Mouse (Mus musculus): ENCODE measurements around the gene Tmem267. TPM values are rescaled to one million over a fixed set of nuclear protein-coding genes. Genes with fewer than 3 reads are reported as not detected.

Tmem267 gene
- total and polyA plus RNA-seq, 3 experiments, result 9.2 to 31.3 (median 26.0) TPM

- peaks cover 0 to 13% of the 10 kb centered on the region in 2 experiments; a peak in 3 of 4 replicates for H3K4me1 ChIP-seq (ENCODE audit: control insufficient read depth in 1 of 2, insufficient read depth in 2 of 2)
- dilution Hi-C loops (cut with MboI; ENCODE audit: extremely low pct_ligation_motif_present, extremely low pct_unique_long_range_greater_than_20kb, low sequenced_read_pairs), result no loop called here
- TF ChIP-seq USF2 (conservative IDR thresholded peaks at IDR 0.05; ENCODE audit: low read depth, low read length), result no peak
- no peak for TF ChIP-seq JUN (IDR thresholded peaks at IDR 0.05; ENCODE audit: insufficient read depth, low read depth, low read length)
- no peak for TF ChIP-seq BHLHE40 (IDR thresholded peaks at IDR 0.05; ENCODE audit: low read depth, low read length)
- no peak for TF ChIP-seq CHD1 (IDR thresholded peaks at IDR 0.05; ENCODE audit: low read depth, low read length)
- TF ChIP-seq USF1 (IDR thresholded peaks at IDR 0.05; ENCODE audit: low read depth, low read length), result no peak
- no peak overlapping the region for H3K4me2 ChIP-seq (ENCODE audit: insufficient read depth, low read depth, poor library complexity, severe bottlenecking)
- H3K9ac ChIP-seq (ENCODE audit: insufficient read depth, low read depth), result no peak overlapping the region
- H3K27ac ChIP-seq (ENCODE audit: insufficient read depth, low read depth), result no peak overlapping the region
- no peaks in the 10 kb centered on the region for H3K9me3 ChIP-seq (replicated peaks; ENCODE audit: low read length)
- in situ Hi-C loops (cut with MboI; ENCODE audit: low pct_ligation_motif_present, low pct_unique_long_range_greater_than_20kb, low sequenced_read_pairs), result no loop called here
- peaks cover 33 to 72% of the 10 kb centered on the region in 2 experiments for H3K36me3 ChIP-seq (replicated peaks in 1 of 2; ENCODE audit: control insufficient read depth in 1 of 2, insufficient read depth in 1 of 2, low read length in 1 of 2)
- H3K27me3 ChIP-seq (replicated peaks), result no peaks in the 10 kb centered on the region
- H3K79me2 ChIP-seq (replicated peaks; ENCODE audit: control insufficient read depth, extremely low read depth, insufficient read depth, poor library complexity, severe bottlenecking), result peaks cover 2% of the 10 kb centered on the region; the same call in 1 of the 2 replicates
- H3K4me3 ChIP-seq (replicated peaks in 1 of 3; ENCODE audit: low read depth in 2 of 3, low read length in 2 of 3, poor library complexity in 1 of 3), result no peak overlapping the region
- no peak for DNase-seq (ENCODE audit: extremely low read depth)
These were observed 45.6 kb upstream of the Tmem267 start for GRCm38 (mm10) chr13:119442244-119442643.

- H3K27ac ChIP-seq (ENCODE audit: insufficient read depth, low read depth), result no peak overlapping the region
- peaks cover 3% of the 10 kb centered on the region; the same call in 1 of the 2 replicates for H3K79me2 ChIP-seq (replicated peaks; ENCODE audit: control insufficient read depth, extremely low read depth, insufficient read depth, poor library complexity, severe bottlenecking)
- no peak overlapping the region for H3K4me2 ChIP-seq (ENCODE audit: insufficient read depth, low read depth, poor library complexity, severe bottlenecking)
- dilution Hi-C loops (cut with MboI; ENCODE audit: extremely low pct_ligation_motif_present, extremely low pct_unique_long_range_greater_than_20kb, low sequenced_read_pairs) (no loop called here), in situ Hi-C loops (cut with MboI; ENCODE audit: low pct_ligation_motif_present, low pct_unique_long_range_greater_than_20kb, low sequenced_read_pairs) (no loop called here)
- no peak overlapping the region for H3K9ac ChIP-seq (ENCODE audit: insufficient read depth, low read depth)
- no peak overlapping the region for H3K4me3 ChIP-seq (replicated peaks in 1 of 3; ENCODE audit: low read depth in 2 of 3, low read length in 2 of 3, poor library complexity in 1 of 3)
- peaks cover 3% of the 10 kb centered on the region for H3K9me3 ChIP-seq (replicated peaks; ENCODE audit: low read length)
- DNase-seq (ENCODE audit: extremely low read depth), result no peak
- H3K36me3 ChIP-seq (replicated peaks in 1 of 2; ENCODE audit: control insufficient read depth in 1 of 2, insufficient read depth in 1 of 2, low read length in 1 of 2), result peaks cover 31 to 67% of the 10 kb centered on the region in 2 experiments
- TF ChIP-seq USF1 (IDR thresholded peaks at IDR 0.05; ENCODE audit: low read depth, low read length), result no peak
- no peak for TF ChIP-seq E2F4 (IDR thresholded peaks at IDR 0.05; ENCODE audit: insufficient replicate concordance, low read depth, low read length)
- TF ChIP-seq GABPA (IDR thresholded peaks at IDR 0.05; ENCODE audit: insufficient replicate concordance, low read depth, low read length), result no peak
- TF ChIP-seq ZC3H11A (IDR thresholded peaks at IDR 0.05; ENCODE audit: low read depth, low read length), result no peak
- no peak for TF ChIP-seq NELFE (IDR thresholded peaks at IDR 0.05; ENCODE audit: low read depth, low read length)
- no peak for TF ChIP-seq SMC3 (IDR thresholded peaks at IDR 0.05; ENCODE audit: low read depth, low read length)
- no peak for TF ChIP-seq ETS1 (conservative IDR thresholded peaks at IDR 0.05; ENCODE audit: low read depth, low read length)
- no peak for TF ChIP-seq JUND (conservative IDR thresholded peaks at IDR 0.05; ENCODE audit: low read depth, low read length)
- no peak for TF ChIP-seq RCOR1 (conservative IDR thresholded peaks at IDR 0.05; ENCODE audit: low read depth, low read length)
- no peak for TF ChIP-seq BHLHE40 (IDR thresholded peaks at IDR 0.05; ENCODE audit: low read depth, low read length)
- TF ChIP-seq KAT2A (IDR thresholded peaks at IDR 0.05; ENCODE audit: insufficient replicate concordance, low read length), result no peak
- no peak for TF ChIP-seq PAX5 (IDR thresholded peaks at IDR 0.05; ENCODE audit: low read length)
- no peak for TF ChIP-seq ZKSCAN1 (IDR thresholded peaks at IDR 0.05; ENCODE audit: borderline replicate concordance, low read depth, low read length)
- no peak for TF ChIP-seq HCFC1 (IDR thresholded peaks at IDR 0.05; ENCODE audit: low read depth, low read length)
- TF ChIP-seq MAZ (IDR thresholded peaks at IDR 0.05; ENCODE audit: low read depth, low read length), result no peak
- TF ChIP-seq ZNF384 (IDR thresholded peaks at IDR 0.05; ENCODE audit: low read depth, low read length), result no peak
- no peak for TF ChIP-seq ELF1 (IDR thresholded peaks at IDR 0.05; ENCODE audit: low read depth, low read length)
- TF ChIP-seq CHD2 (IDR thresholded peaks at IDR 0.05; ENCODE audit: low read length), result no peak
- TF ChIP-seq RAD21 (IDR thresholded peaks at IDR 0.05; ENCODE audit: low read depth, low read length), result no peak
- H3K4me1 ChIP-seq (ENCODE audit: control insufficient read depth in 1 of 2, insufficient read depth in 2 of 2), result no peaks in the 10 kb centered on the region
- no peaks in the 10 kb centered on the region for H3K27me3 ChIP-seq (replicated peaks)
These were observed 34.3 kb upstream of the Tmem267 start for GRCm38 (mm10) chr13:119453563-119453962.
